Mouse (Mus musculus) left cerebral cortex, postnatal 10 days (tissue): ENCODE data around the gene Olfr624. TPM values are rescaled to one million over a fixed set of nuclear protein-coding genes. Genes with fewer than 3 reads are reported as not detected.
"Not testable (repeated sequence)": the region's sequence is repeated elsewhere in the genome, so short reads cannot be mapped to it uniquely, and the experiment has no call there.

Experiments used
- DNase-seq, 2 experiments: peaks; one replicate each; pipeline ENCODE4 v3.0.0; 2021 to 2022; ENCODE audit warnings: low spot score in 2 of 2, mixed read lengths in 1 of 2; ENCODE audit errors: extremely low spot score in 1 of 2
- intact Hi-C: fragments of 180-260 bp; cut with DNase I; formaldehyde crosslinking; loops from one replicate; pipeline ENCODE4 v1.15.1; 2025
- total RNA-seq, 2 experiments: library from RNA; stranded (reverse); gene quantifications; 2 replicates each; pipeline ENCODE4 v1.2.3; 2021

The Olfr624 gene
- total RNA-seq: not detected

- intact Hi-C loops: no loop called here
- DNase-seq: no peak
Measured at GRCm38 (mm10) chr7:103671091-103671490, at the start of gene Olfr624. Gene Olfr624 (minus strand): TSS chr7:103671191.

GRCm38 (mm10) chr7:103716398-103716797 lies 45.4 kb upstream of the Olfr624 start:
- DNase-seq, intact Hi-C loops: not testable (repeated sequence)

- intact Hi-C loops: no loop called here
- DNase-seq: no peak
Measured at GRCm38 (mm10) chr7:103714371-103714770, 43.4 kb upstream of the Olfr624 start, which contains the start of gene Olfr243. Gene Olfr243 (plus strand): TSS chr7:103714671.

DNA sequence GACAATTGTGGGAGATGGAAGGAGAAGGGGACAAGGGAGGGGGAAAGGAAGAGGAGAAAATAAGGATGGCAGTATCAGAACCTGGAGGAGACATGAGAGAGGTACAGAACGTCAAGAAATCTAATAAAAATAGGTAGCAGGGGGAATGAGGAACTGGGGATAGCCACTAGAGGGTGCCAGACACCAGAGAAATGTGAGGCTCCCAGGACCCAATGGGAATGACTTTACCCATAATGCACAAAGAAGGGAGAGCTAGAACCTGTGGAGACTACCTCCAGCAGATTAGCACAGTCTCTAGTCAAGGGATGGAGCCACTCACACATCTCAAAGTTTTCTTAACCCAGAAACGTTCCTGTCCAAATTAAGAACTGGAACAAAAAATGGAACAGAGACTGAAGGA lies 41.0 kb upstream of the Olfr624 start:
- intact Hi-C loops: no loop called here
- no peak for DNase-seq

GRCm38 (mm10) chr7:103699469-103699868 lies 28.5 kb upstream of the Olfr624 start:
- intact Hi-C loops: no loop called here
- DNase-seq: no peak

GRCm38 (mm10) chr7:103682420-103682819 lies 11.4 kb upstream of the Olfr624 start, which contains the start of gene Olfr625-ps1:
Gene Olfr625-ps1 (plus strand): TSS chr7:103682720.
- intact Hi-C loops: no loop called here
- no peak for DNase-seq

- no peak for DNase-seq
- intact Hi-C loops: no loop called here
Measured at GRCm38 (mm10) chr7:103663598-103663997, 7.4 kb downstream of the Olfr624 start, which contains the start of gene Olfr623. Gene Olfr623 (minus strand): TSS chr7:103663698.

DNA sequence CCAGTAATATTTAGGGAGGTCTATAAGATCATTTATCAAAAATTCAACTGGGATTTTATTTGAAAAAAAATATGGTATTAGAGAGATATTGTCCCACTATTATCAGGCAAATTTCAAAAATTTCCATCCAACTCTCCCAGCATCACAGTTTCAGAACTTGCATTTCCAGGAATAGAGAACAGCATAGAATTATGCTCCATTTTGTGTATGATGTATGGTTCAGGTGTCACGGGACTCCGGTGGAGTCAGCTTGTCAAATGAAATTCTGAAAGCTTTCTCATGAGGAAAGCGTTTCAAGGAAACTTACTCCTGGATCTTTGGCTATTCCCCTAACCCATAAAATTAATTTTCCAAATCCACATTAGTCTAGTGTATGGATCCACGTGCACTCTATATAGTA lies 26.9 kb downstream of the Olfr624 start:
- intact Hi-C loops: no loop called here
- DNase-seq: no peak

GRCm38 (mm10) chr7:103642602-103643001 lies 28.4 kb downstream of the Olfr624 start, which contains the start of gene Olfr622:
Gene Olfr622 (minus strand): TSS chr7:103642702.
- DNase-seq: no peak
- intact Hi-C loops: no loop called here

GRCm38 (mm10) chr7:103636795-103637194 lies 34.2 kb downstream of the Olfr624 start:
- no peak for DNase-seq
- intact Hi-C loops: no loop called here

Other genes with a start within 250 kb of the Olfr624 start
- gene Olfr605, start 225.8 kb downstream of the Olfr624 start, total RNA-seq: not detected
- not detected for gene Olfr606, start 222.1 kb downstream of the Olfr624 start, total RNA-seq
- gene Olfr607, start 207.0 kb downstream of the Olfr624 start, total RNA-seq: not detected
- gene Olfr608, start 201.3 kb downstream of the Olfr624 start, total RNA-seq: not detected
- gene Olfr609, start 173.1 kb downstream of the Olfr624 start, total RNA-seq: not detected
- gene Olfr610, start 159.1 kb downstream of the Olfr624 start, total RNA-seq: not detected
- gene Olfr611, start 150.3 kb downstream of the Olfr624 start, total RNA-seq: not detected
- not detected for gene Olfr612, start 128.5 kb downstream of the Olfr624 start, total RNA-seq
- not detected for gene Olfr613, start 123.1 kb downstream of the Olfr624 start, total RNA-seq
- not detected for gene Olfr615, start 115.1 kb downstream of the Olfr624 start, total RNA-seq
- gene Olfr616, start 102.0 kb downstream of the Olfr624 start, total RNA-seq: not detected
- not detected for gene Olfr617, start 98.1 kb downstream of the Olfr624 start, total RNA-seq
- gene Olfr618, start 81.1 kb downstream of the Olfr624 start, total RNA-seq: not detected
- not detected for gene Olfr619, start 70.6 kb downstream of the Olfr624 start, total RNA-seq
- not detected for gene Olfr620, start 58.7 kb downstream of the Olfr624 start, total RNA-seq
- not detected for gene Olfr622, start 28.5 kb downstream of the Olfr624 start, total RNA-seq
- not detected for gene Olfr623, start 7.5 kb downstream of the Olfr624 start, total RNA-seq
- gene Olfr625-ps1, start 11.5 kb upstream of the Olfr624 start, total RNA-seq: not detected
- gene Olfr243, start 43.5 kb upstream of the Olfr624 start, total RNA-seq: not detected
- not detected for gene Olfr628, start 59.2 kb upstream of the Olfr624 start, total RNA-seq
- gene Olfr629, start 73.8 kb upstream of the Olfr624 start, total RNA-seq: not detected
- gene Olfr630, start 86.1 kb upstream of the Olfr624 start, total RNA-seq: not detected
- gene Olfr69, start 100.4 kb upstream of the Olfr624 start, total RNA-seq: not detected
- gene Olfr68, start 108.5 kb upstream of the Olfr624 start, total RNA-seq: not detected
- gene Olfr67, start 120.6 kb upstream of the Olfr624 start, total RNA-seq: not detected
- gene Hbb-bt, start 142.8 kb upstream of the Olfr624 start, total RNA-seq: 100 to 1,000 TPM in 1 of 2 experiments, 10 to 100 TPM in 1; 58.1 to 118 TPM
- 100 to 1,000 TPM; 487 to 924 TPM for gene Hbb-bs, start 156.9 kb upstream of the Olfr624 start, total RNA-seq
- gene Hbb-bh2, start 169.3 kb upstream of the Olfr624 start, total RNA-seq: not detected
- gene Hbb-bh1, start 172.0 kb upstream of the Olfr624 start, total RNA-seq: not detected
- not detected for gene Hbb-y, start 182.0 kb upstream of the Olfr624 start, total RNA-seq
- gene Olfr66, start 215.1 kb upstream of the Olfr624 start, total RNA-seq: not detected
- not detected for gene Olfr64, start 223.3 kb upstream of the Olfr624 start, total RNA-seq
- under 1 TPM in 1 of 2 experiments, not detected in 1; 0.19 TPM for gene Olfr65, start 232.3 kb upstream of the Olfr624 start, total RNA-seq